Mouse (Mus musculus) adrenal gland, adult (tissue): ENCODE results near the gene Prss56.

Source experiments
- DNase-seq, 2 experiments: peaks; one replicate each; pipeline ENCODE4 v3.0.0; 2022 to 2023; ENCODE audit warnings: low spot score in 1 of 2; ENCODE audit not compliant: inconsistent age in 2 of 2

Prss56 gene

GRCm38 (mm10) chr1:87184751-87185139 is 1.6 kb downstream of the Prss56 start:
- DNase-seq: peak; percentile 81 to 92

GRCm38 (mm10) chr1:87185526-87185925 is 2.4 kb downstream of the Prss56 start:
- peak in 1 of 2 experiments; percentile 37 for DNase-seq

- DNase-seq: peak in 1 of 2 experiments; percentile 51
Observed at GRCm38 (mm10) chr1:87186261-87187036, 3.3 kb downstream of the Prss56 start.

GRCm38 (mm10) chr1:87187037-87187355 is 3.9 kb downstream of the Prss56 start:
- DNase-seq: peak; percentile 71 to 90

GRCm38 (mm10) chr1:87190429-87190828 is 7.3 kb downstream of the Prss56 start, which contains the start of gene Chrnd:
Gene Chrnd (plus strand): TSS chr1:87190607.
- no peak for DNase-seq

GRCm38 (mm10) chr1:87197296-87197695 is 14.2 kb downstream of the Prss56 start:
- DNase-seq: no peak

- no peak for DNase-seq
Observed at GRCm38 (mm10) chr1:87198119-87199065, 15.3 kb downstream of the Prss56 start.

- no peak for DNase-seq
Observed at GRCm38 (mm10) chr1:87200811-87201210, 17.7 kb downstream of the Prss56 start.

- no peak for DNase-seq
Observed at GRCm38 (mm10) chr1:87201848-87202247, 18.7 kb downstream of the Prss56 start.

- DNase-seq: no peak
Observed at GRCm38 (mm10) chr1:87203779-87204178, 20.7 kb downstream of the Prss56 start.

- DNase-seq: no peak
Observed at GRCm38 (mm10) chr1:87204465-87204864, 21.4 kb downstream of the Prss56 start, which contains the start of gene Chrng. Gene Chrng (plus strand): TSS chr1:87204657.

- no peak for DNase-seq
Observed at GRCm38 (mm10) chr1:87205038-87205437, 21.9 kb downstream of the Prss56 start.

GRCm38 (mm10) chr1:87205502-87205901 is 22.4 kb downstream of the Prss56 start:
- no peak for DNase-seq

GRCm38 (mm10) chr1:87206339-87206738 is 23.2 kb downstream of the Prss56 start:
- no peak for DNase-seq

- DNase-seq: no peak
Observed at GRCm38 (mm10) chr1:87211431-87211830, 28.3 kb downstream of the Prss56 start.

GRCm38 (mm10) chr1:87213735-87214704 is 30.9 kb downstream of the Prss56 start, which contains the start of gene Eif4e2:
Gene Eif4e2 (plus strand): TSS chr1:87213914.
- peak; percentile 96 to 97 for DNase-seq

GRCm38 (mm10) chr1:87214748-87215147 is 31.6 kb downstream of the Prss56 start:
- peak in 1 of 2 experiments; percentile 60 for DNase-seq

GRCm38 (mm10) chr1:87217938-87218337 is 34.8 kb downstream of the Prss56 start:
- peak in 1 of 2 experiments; percentile 50 for DNase-seq

- no peak for DNase-seq
Observed at GRCm38 (mm10) chr1:87225739-87226138, 42.6 kb downstream of the Prss56 start.

- DNase-seq: no peak
Observed at GRCm38 (mm10) chr1:87226409-87227159, 43.5 kb downstream of the Prss56 start.
